Mouse (Mus musculus): ENCODE measurements around the gene Zfp706.

DNA sequence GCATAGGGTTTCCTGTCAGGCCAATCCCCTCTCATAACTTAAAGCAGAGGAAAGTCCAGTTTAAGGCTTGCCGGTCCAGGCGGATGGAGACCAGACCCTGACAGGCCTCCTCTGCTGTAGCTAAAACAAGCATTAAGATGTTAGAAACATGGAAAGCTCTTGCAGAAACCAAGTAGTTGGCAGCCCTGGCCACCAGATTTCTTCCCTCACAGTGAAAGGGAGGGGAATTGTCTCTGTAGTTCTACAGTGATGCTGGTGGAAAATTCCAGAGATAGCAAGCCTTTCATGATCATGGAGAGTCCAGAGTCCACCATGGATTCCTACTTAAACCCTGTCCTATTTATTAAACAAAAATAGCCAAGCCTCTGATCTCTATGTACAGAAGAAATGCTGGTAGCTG, 57.3 kb downstream of the Zfp706 start:
- TF ChIP-seq POLR2A (IDR thresholded peaks at IDR 0.05; ENCODE audit: low read depth, low read length) = no peak
- no peak for TF ChIP-seq CTCF (IDR thresholded peaks at IDR 0.05; ENCODE audit: extremely low read depth, insufficient read length, insufficient replicate concordance, low read depth, low read length)

Data from small intestine, adult 2 months (tissue).